Mouse (Mus musculus) forebrain, embryonic 10.5 days (tissue): Measurements from ENCODE around the gene Rbms1. TPM values are rescaled to one million over a fixed set of nuclear protein-coding genes. Genes with fewer than 3 reads are reported as not detected.

Source experiments
- DNase-seq: peaks from one replicate; pipeline ENCODE4 v3.0.0-alpha.2; 2017; ENCODE audit warnings: low spot score; ENCODE audit errors: extremely low spot score
- H3K27ac ChIP-seq: fragments of 300-500 bp; sonication (generic); 2 replicates; pipeline ENCODE4 v1.5.1; 2016; ENCODE audit warnings: mild to moderate bottlenecking
- H3K27me3 ChIP-seq: fragments of 300-500 bp; sonication (generic); 2 replicates; pipeline ENCODE4 v1.6.1; 2016; ENCODE audit warnings: mild to moderate bottlenecking; ENCODE audit not compliant: poor library complexity, severe bottlenecking
- H3K36me3 ChIP-seq: fragments of 300-500 bp; sonication (generic); replicated peaks from 2 replicates; pipeline ENCODE4 v1.6.1; 2016; ENCODE audit warnings: mild to moderate bottlenecking, moderate library complexity
- H3K4me1 ChIP-seq: fragments of 300-500 bp; sonication (generic); 2 replicates; pipeline ENCODE4 v1.6.1; 2016
- H3K4me3 ChIP-seq: fragments of 300-500 bp; sonication (generic); 2 replicates; pipeline ENCODE4 v1.5.1; 2016; ENCODE audit warnings: mild to moderate bottlenecking, moderate library complexity
- H3K9me3 ChIP-seq: fragments of 300-500 bp; sonication (generic); 2 replicates; pipeline ENCODE4 v1.6.1; 2016; ENCODE audit warnings: mild to moderate bottlenecking, moderate library complexity
- WGBS: fragments of 180-500 bp; shearing (Covaris S2); methylation state at CpG from one replicate; pipeline ENCODE4 v1.1.7; 2016; 5-methylcytosine and 5-hydroxymethylcytosine counted together
- polyA plus RNA-seq: library from polyadenylated mRNA; unstranded; fragments of >200 nt; fragmentation: Nextera tagmentation; extraction: Ambion mirVana; gene quantifications from 2 replicates; pipeline ENCODE4 v1.2.1, GENCODE M21; 2016

Gene Rbms1
- polyA plus RNA-seq, 1 experiment from 2014 or later: 44.4 TPM

GRCm38 (mm10) chr2:60744674-60745073, 218.3 kb downstream of the Rbms1 start:
- Histone ChIP-seq H3K27ac (no peak overlapping the region), H3K27me3 (peaks cover 21% of the 10 kb centered on the region; the same call in 1 of the 2 replicates), H3K4me3 (no peak overlapping the region), H3K4me1 (no peaks in the 10 kb centered on the region; the same call in 1 of the 2 replicates), H3K36me3 (no peaks in the 10 kb centered on the region), H3K9me3 (no peaks in the 10 kb centered on the region)
- DNase-seq: no peak
- 79% methylated on average over 3 of the region's 3 CpGs for WGBS

DNA sequence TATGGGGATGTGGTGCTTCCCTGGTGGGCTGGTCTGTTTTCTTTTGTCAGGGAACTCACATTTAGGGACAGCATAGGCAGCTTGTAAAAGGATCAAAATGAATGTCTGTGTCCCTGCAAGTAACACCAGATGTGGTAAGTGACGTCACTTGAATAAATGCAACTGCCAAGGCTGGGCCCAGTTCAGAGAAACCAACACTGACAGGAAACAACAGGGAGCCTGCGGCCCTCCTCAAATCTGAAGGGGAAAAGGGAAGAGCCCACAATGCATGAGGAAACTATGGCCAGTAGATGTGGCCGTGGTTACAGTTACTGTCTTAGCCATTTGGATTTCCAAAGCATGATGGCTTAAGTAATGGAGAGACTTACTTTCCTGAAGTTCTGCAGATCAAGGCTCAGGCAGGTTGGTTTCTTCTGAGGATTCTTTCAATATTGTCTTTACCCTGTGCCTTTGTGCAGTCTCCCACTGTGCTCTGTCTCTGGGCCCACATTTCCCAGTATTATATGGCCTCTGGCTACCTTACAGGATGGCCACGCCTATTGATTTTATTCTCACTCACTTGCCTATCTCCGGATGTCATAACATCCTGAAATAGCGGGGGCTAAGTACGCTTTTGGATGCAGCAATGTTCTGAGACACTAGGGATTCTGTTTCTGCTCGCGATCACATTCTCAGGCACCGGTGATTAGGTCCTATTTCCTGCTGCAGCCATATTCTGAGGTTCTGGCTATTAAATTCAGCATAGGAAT, 223.4 kb downstream of the Rbms1 start:
- Histone ChIP-seq H3K4me3 (no peak overlapping the region), H3K4me1 (peaks cover 6% of the 10 kb centered on the region; the same call in 1 of the 2 replicates), H3K9me3 (no peaks in the 10 kb centered on the region), H3K27ac (no peak overlapping the region), H3K27me3 (peaks cover 19% of the 10 kb centered on the region), H3K36me3 (no peaks in the 10 kb centered on the region)
- DNase-seq: no peak
- WGBS: 81% methylated on average over 10 of the region's 10 CpGs

DNA sequence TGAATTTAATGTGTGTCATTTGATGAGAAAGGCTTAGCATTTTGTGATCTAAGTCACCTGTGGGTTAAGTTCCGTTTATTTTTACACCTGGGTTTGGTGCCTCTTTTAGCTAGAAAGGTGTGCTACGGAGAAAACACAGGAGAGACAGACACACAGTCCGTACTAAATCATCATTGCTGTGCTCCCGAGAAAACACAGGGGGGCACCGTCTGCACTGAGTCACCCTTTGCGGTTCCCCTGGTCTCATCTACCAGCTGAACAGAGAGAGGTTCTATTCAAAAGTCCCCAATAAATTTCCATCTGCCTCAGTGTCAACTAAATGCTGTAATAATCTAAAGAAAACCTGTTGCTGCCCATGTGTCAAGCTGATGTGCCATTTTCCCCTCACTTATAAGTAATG, 232.1 kb downstream of the Rbms1 start:
- no peak overlapping the region for H3K27ac ChIP-seq
- no peak overlapping the region for H3K4me3 ChIP-seq
- H3K36me3 ChIP-seq: no peaks in the 10 kb centered on the region
- H3K4me1 ChIP-seq: peaks cover 20% of the 10 kb centered on the region
- H3K9me3 ChIP-seq: no peaks in the 10 kb centered on the region
- peaks cover 37% of the 10 kb centered on the region for H3K27me3 ChIP-seq
- DNase-seq: no peak
- WGBS: 53% methylated on average over 6 of the region's 6 CpGs

DNA sequence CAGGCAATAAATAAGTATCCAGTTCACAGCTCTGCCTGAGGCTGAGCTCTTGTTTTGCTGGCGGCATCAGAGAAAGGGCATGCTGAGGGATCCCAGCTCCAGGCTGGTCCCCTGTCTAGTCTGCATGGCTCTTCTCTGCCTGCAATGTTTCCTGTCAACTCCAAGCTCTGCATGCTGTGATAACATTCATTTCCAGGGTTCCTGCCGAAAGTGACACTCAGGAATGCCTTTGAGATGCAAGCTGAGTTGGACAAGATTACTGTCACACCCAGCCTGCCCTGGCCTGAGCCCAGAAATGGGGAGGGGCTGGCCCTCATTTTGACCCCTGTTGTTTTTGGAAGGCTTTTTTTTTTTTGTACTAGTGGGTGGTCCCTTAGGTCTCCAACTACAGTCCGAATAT, 233.0 kb downstream of the Rbms1 start:
- no peak for DNase-seq

DNA sequence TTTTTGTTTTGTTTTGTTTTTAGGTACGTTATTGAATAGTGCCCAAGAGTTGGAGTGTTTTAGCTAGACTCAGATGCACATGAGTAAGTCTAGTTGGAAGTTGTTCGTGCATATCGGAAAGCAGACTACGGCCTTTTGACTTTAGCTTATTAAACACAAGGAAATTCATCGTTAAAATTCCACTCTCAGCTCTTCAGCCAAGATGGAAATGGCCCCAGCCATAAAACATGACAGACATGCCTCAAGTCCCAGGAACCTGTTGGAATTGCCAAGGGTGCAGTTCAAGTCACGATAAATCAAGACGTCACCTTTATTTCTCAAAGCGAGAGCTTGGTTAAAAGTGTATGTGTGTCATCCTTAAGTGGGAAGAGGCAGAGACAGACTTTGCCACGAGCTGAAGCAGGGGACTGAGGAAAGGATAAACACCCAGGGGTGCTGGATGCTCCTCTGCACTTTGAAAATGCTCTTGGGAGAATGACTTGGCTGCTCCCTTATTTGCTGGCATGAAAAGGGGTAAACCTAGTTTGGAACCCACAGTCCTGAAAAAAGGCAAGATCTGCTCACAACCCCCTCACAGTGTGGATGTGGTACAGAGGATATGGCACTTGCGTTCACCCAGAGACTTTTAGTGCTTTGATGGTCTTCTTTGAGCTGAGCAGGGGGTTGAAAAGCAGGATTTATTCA, 233.9 kb downstream of the Rbms1 start:
- Histone ChIP-seq H3K4me1 (peaks cover 20% of the 10 kb centered on the region), H3K27me3 (peaks cover 45% of the 10 kb centered on the region), H3K36me3 (no peaks in the 10 kb centered on the region), H3K4me3 (no peak overlapping the region), H3K9me3 (no peaks in the 10 kb centered on the region), H3K27ac (no peak overlapping the region)
- DNase-seq: no peak
- WGBS: 84% methylated on average over 10 of the region's 10 CpGs

More for the DNA sequence above, 233.0 kb downstream of the Rbms1 start:
- Histone ChIP-seq H3K9me3 (no peaks in the 10 kb centered on the region), H3K4me3 (no peak overlapping the region), H3K4me1 (peaks cover 20% of the 10 kb centered on the region), H3K36me3 (no peaks in the 10 kb centered on the region), H3K27me3 (peaks cover 37% of the 10 kb centered on the region), H3K27ac (no peak overlapping the region)
- WGBS: 12% methylated on average over 3 of the region's 3 CpGs

- no peak overlapping the region for H3K4me3 ChIP-seq
- H3K9me3 ChIP-seq: no peaks in the 10 kb centered on the region
- DNase-seq: no peak
- H3K36me3 ChIP-seq: no peaks in the 10 kb centered on the region
- 81% methylated on average over 2 of the region's 2 CpGs for WGBS
- no peak overlapping the region for H3K27ac ChIP-seq
- H3K4me1 ChIP-seq: peaks cover 19% of the 10 kb centered on the region
- H3K27me3 ChIP-seq: peaks cover 47% of the 10 kb centered on the region
Measured at GRCm38 (mm10) chr2:60724660-60725059, 238.3 kb downstream of the Rbms1 start.

GRCm38 (mm10) chr2:60722967-60723366, 240.0 kb downstream of the Rbms1 start:
- H3K9me3 ChIP-seq: no peaks in the 10 kb centered on the region
- no peak for DNase-seq
- peaks cover 54% of the 10 kb centered on the region for H3K27me3 ChIP-seq
- peaks cover 6% of the 10 kb centered on the region; the same call in 1 of the 2 replicates for H3K4me1 ChIP-seq
- no peak overlapping the region for H3K27ac ChIP-seq
- H3K4me3 ChIP-seq: no peak overlapping the region
- H3K36me3 ChIP-seq: no peaks in the 10 kb centered on the region
- WGBS: 98% methylated on average over 3 of the region's 3 CpGs

DNA sequence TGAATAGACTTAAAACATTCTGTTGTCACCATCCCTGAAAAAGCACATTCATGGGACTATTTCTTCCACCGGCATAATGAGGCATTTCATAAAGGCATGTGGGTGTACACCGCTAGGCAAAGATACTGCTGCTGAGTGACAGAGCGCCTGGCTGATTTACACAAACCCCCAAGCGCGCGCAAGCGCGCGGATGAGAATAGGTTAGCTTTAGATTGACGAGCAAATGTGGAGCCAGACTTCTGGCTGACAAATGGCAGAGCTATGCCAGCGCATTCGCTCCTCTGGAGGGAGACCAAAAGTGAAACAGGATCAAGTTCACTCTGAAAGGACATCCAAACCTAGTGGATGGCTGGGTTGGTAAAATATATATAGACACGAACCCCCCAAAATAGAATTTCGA, 240.5 kb downstream of the Rbms1 start, which contains the start of gene Itgb6:
TSS of gene Itgb6 (minus strand) at position 130 of the 400 bp plus-strand sequence.
- Histone ChIP-seq H3K27me3 (peaks cover 59% of the 10 kb centered on the region), H3K9me3 (no peaks in the 10 kb centered on the region), H3K27ac (no peak within 1 kb of the TSS), H3K4me3 (no peak within 1 kb of the TSS), H3K36me3 (no peaks in the 10 kb centered on the region), H3K4me1 (peaks cover 6% of the 10 kb centered on the region; the same call in 1 of the 2 replicates)
- 82% methylated on average over 14 of the region's 14 CpGs for WGBS
- no peak for DNase-seq

- Histone ChIP-seq H3K27me3 (peaks cover 75% of the 10 kb centered on the region), H3K4me3 (no peak overlapping the region), H3K36me3 (no peaks in the 10 kb centered on the region), H3K9me3 (no peaks in the 10 kb centered on the region), H3K27ac (no peak overlapping the region), H3K4me1 (peaks cover 7% of the 10 kb centered on the region)
- 35% methylated on average over 5 of the region's 5 CpGs for WGBS
- DNase-seq: no peak
Measured at GRCm38 (mm10) chr2:60720906-60721305, 242.1 kb downstream of the Rbms1 start.

GRCm38 (mm10) chr2:60720205-60720604, 242.8 kb downstream of the Rbms1 start:
- no peak for DNase-seq
- Histone ChIP-seq H3K4me3 (no peak overlapping the region), H3K27ac (no peak overlapping the region), H3K4me1 (peaks cover 14% of the 10 kb centered on the region), H3K27me3 (peaks cover 82% of the 10 kb centered on the region), H3K36me3 (no peaks in the 10 kb centered on the region), H3K9me3 (no peaks in the 10 kb centered on the region)
- WGBS: 85% methylated on average over 8 of the region's 8 CpGs

DNA sequence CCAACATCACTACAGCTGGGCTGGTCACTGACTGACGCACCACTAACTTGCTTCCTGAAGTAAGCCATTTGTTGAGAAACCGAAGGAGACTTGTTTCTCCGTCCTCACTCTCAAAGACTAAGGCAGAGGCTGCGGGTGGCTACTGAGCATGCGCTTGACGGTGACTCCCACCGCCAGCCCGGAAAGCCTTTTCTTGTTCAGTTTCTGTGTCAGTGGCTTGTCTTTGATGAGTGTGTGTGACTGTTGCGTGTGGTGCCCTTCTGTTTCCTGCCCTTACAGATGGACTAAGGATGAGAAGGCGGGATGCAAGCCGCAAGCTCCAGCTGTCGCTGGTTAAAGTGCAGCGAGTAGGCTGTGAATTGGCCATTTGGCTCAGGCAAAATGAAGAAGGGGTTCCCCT, 245.6 kb downstream of the Rbms1 start:
- no peak overlapping the region for H3K27ac ChIP-seq
- H3K4me3 ChIP-seq: no peak overlapping the region
- 83% methylated on average over 13 of the region's 13 CpGs for WGBS
- peaks cover 69% of the 10 kb centered on the region for H3K27me3 ChIP-seq
- no peaks in the 10 kb centered on the region for H3K36me3 ChIP-seq
- no peaks in the 10 kb centered on the region for H3K9me3 ChIP-seq
- DNase-seq: no peak
- H3K4me1 ChIP-seq: peaks cover 37% of the 10 kb centered on the region

DNA sequence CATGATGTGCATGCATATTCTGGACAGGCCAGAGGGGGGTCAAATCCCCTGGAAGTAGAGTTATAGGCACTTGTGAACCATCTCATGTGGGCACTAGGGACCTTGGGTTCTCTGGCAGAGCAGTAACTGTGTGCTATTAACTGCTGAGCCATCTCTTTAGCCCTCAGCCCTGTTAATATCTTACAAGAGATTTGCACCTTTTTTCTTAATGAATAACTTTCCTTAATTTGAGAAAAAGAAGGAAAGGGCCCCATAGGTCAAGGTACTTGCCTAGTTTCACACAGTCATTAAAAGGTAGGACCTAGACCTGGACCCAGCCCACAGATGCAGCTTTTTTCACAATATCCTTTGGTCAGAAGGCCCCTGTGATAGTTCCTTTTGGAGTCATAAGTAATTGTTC, 246.4 kb downstream of the Rbms1 start:
- H3K9me3 ChIP-seq: no peaks in the 10 kb centered on the region
- no peak overlapping the region for H3K27ac ChIP-seq
- H3K4me1 ChIP-seq: peaks cover 34% of the 10 kb centered on the region
- peaks cover 67% of the 10 kb centered on the region for H3K27me3 ChIP-seq
- H3K36me3 ChIP-seq: no peaks in the 10 kb centered on the region
- DNase-seq: no peak
- no peak overlapping the region for H3K4me3 ChIP-seq

DNA sequence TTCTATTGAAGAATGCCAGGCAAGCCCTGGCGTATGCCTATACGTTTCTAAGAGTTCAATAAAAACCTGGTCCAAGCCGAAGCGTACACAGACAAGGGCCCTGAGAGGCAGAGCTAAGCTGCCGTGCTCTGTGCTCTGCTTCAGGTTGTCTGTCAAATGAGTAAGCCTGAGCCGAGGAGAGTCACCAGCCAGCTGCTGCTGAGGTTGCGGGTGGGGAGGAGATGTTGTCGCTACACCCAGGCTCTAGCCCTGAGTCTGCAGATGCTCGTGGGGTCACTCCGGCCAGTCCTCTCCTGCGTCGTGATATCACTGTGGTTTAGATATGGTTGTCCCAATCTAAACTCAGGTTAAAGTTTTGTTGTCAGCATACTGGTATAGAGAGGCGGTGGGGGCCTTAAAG, 247.2 kb downstream of the Rbms1 start:
- no peaks in the 10 kb centered on the region for H3K36me3 ChIP-seq

More for the DNA sequence above, 247.2 kb downstream of the Rbms1 start:
- peaks cover 34% of the 10 kb centered on the region for H3K4me1 ChIP-seq
- no peak overlapping the region for H3K4me3 ChIP-seq
- no peak for DNase-seq
- H3K27ac ChIP-seq: no peak overlapping the region
- no peaks in the 10 kb centered on the region for H3K9me3 ChIP-seq
- 84% methylated on average over 13 of the region's 13 CpGs for WGBS
- H3K27me3 ChIP-seq: peaks cover 73% of the 10 kb centered on the region
